Mouse (Mus musculus) CD8-positive naive resting alpha-beta T cell, adult 2 months (primary cell): ENCODE data around the gene Ppp1r12c.
A peak's percentile ranks its signal among the peaks of the same experiment; 100 is the strongest.

Source experiments
- DNase-seq, 2 experiments: peaks; one replicate each; pipeline ENCODE4 v3.0.0; 2022; ENCODE audit warnings: low read depth in 2 of 2, low spot score in 2 of 2

The Ppp1r12c gene

GRCm38 (mm10) chr7:4437721-4438120 is 63.8 kb downstream of the Ppp1r12c start:
- no peak for DNase-seq

GRCm38 (mm10) chr7:4432026-4432425 is 69.5 kb downstream of the Ppp1r12c start:
- no peak for DNase-seq

- DNase-seq: peak; percentile 56 to 75
Measured at GRCm38 (mm10) chr7:4431548-4431947, 69.9 kb downstream of the Ppp1r12c start.
